Mouse (Mus musculus): ENCODE measurements at regions not wholly inside any gene's neighbourhood (a gene's known extent, or its start where the extent isn't known, plus 50 kb on each side); places are given as distances from the start of the nearest gene placed in this dataset.
"Not testable (repeated sequence)": the region's sequence is repeated elsewhere in the genome, so short reads cannot be mapped to it uniquely, and the experiment has no call there.

- H3K9me3 ChIP-seq (ENCODE audit: low read length) = peaks cover 19% of the 10 kb centered on the region
Observed at GRCm38 (mm10) chr9:115434696-115435095, 124.5 kb upstream of the Stt3b start.

GRCm38 (mm10) chr9:115436301-115436700 is 126.1 kb upstream of the Stt3b start:
- TF ChIP-seq POU5F1 (IDR thresholded peaks at IDR 0.05; ENCODE audit: borderline replicate concordance, low read length) = no peak
- no peak for TF ChIP-seq NANOG (IDR thresholded peaks at IDR 0.05; ENCODE audit: borderline replicate concordance, low read length)
- TF ChIP-seq CTCF (conservative IDR thresholded peaks at IDR 0.05; ENCODE audit: low read length) = no peak
- Histone ChIP-seq H3K36me3 (ENCODE audit: insufficient read depth, low read length) (no peaks in the 10 kb centered on the region), H3K4me3 (replicated peaks; ENCODE audit: low read length) (no peak overlapping the region), H3K4me1 (replicated peaks; ENCODE audit: low read depth, low read length) (no peaks in the 10 kb centered on the region), H3K9me3 (ENCODE audit: low read length) (peaks cover 15% of the 10 kb centered on the region), H3K27me3 (ENCODE audit: insufficient read depth, low read length) (no peaks in the 10 kb centered on the region)

More at GRCm38 (mm10) chr9:115434696-115435095, 124.5 kb upstream of the Stt3b start:
- no peaks in the 10 kb centered on the region for H3K27me3 ChIP-seq (ENCODE audit: insufficient read depth, low read length)
- TF ChIP-seq POU5F1 (IDR thresholded peaks at IDR 0.05; ENCODE audit: borderline replicate concordance, low read length) = no peak
- TF ChIP-seq NANOG (IDR thresholded peaks at IDR 0.05; ENCODE audit: borderline replicate concordance, low read length) = no peak
- TF ChIP-seq CTCF (conservative IDR thresholded peaks at IDR 0.05; ENCODE audit: low read length) = no peak
- H3K4me3 ChIP-seq (replicated peaks; ENCODE audit: low read length) = no peak overlapping the region
- no peaks in the 10 kb centered on the region for H3K4me1 ChIP-seq (replicated peaks; ENCODE audit: low read depth, low read length)
- no peaks in the 10 kb centered on the region for H3K36me3 ChIP-seq (ENCODE audit: insufficient read depth, low read length)

- H3K36me3 ChIP-seq (ENCODE audit: insufficient read depth, low read length); H3K27me3 ChIP-seq (ENCODE audit: insufficient read depth, low read length); H3K4me1 ChIP-seq (replicated peaks; ENCODE audit: low read depth, low read length): not testable (repeated sequence)
- Histone ChIP-seq H3K9me3 (ENCODE audit: low read length) (peaks cover 15% of the 10 kb centered on the region), H3K4me3 (replicated peaks; ENCODE audit: low read length) (peak overlapping the region; percentile 39; the same call in 1 of the 2 replicates)
Observed at GRCm38 (mm10) chr9:115438234-115438633, 128.0 kb upstream of the Stt3b start.

- H3K4me3 ChIP-seq (replicated peaks; ENCODE audit: low read length) = peak overlapping the region; percentile 62
- no peak for TF ChIP-seq POU5F1 (IDR thresholded peaks at IDR 0.05; ENCODE audit: borderline replicate concordance, low read length)
- TF ChIP-seq NANOG (IDR thresholded peaks at IDR 0.05; ENCODE audit: borderline replicate concordance, low read length) = no peak
- no peak for TF ChIP-seq CTCF (conservative IDR thresholded peaks at IDR 0.05; ENCODE audit: low read length)
Observed at GRCm38 (mm10) chr9:115446681-115447080, 136.5 kb upstream of the Stt3b start.

GRCm38 (mm10) chr9:115450741-115451320 is 140.6 kb upstream of the Stt3b start:
- H3K4me3 ChIP-seq (replicated peaks; ENCODE audit: low read length) = no peak overlapping the region
- TF ChIP-seq NANOG (IDR thresholded peaks at IDR 0.05; ENCODE audit: borderline replicate concordance, low read length) (peak; percentile 24; the same call in 1 of the 2 replicates), POU5F1 (IDR thresholded peaks at IDR 0.05; ENCODE audit: borderline replicate concordance, low read length) (no peak)
- H3K9me3 ChIP-seq (ENCODE audit: low read length) = no peaks in the 10 kb centered on the region
- 0 out of 2 replicates have a peak, but pooled peaks cover under 1% of the 10 kb centered on the region for H3K27me3 ChIP-seq (ENCODE audit: insufficient read depth, low read length)
- H3K36me3 ChIP-seq (ENCODE audit: insufficient read depth, low read length) = no peaks in the 10 kb centered on the region
- peaks cover 58% of the 10 kb centered on the region for H3K4me1 ChIP-seq (replicated peaks; ENCODE audit: low read depth, low read length)

More at GRCm38 (mm10) chr9:115446681-115447080, 136.5 kb upstream of the Stt3b start:
- Histone ChIP-seq H3K27me3 (ENCODE audit: insufficient read depth, low read length) (no peaks in the 10 kb centered on the region), H3K36me3 (ENCODE audit: insufficient read depth, low read length) (no peaks in the 10 kb centered on the region), H3K4me1 (replicated peaks; ENCODE audit: low read depth, low read length) (peaks cover 36% of the 10 kb centered on the region), H3K9me3 (ENCODE audit: low read length) (no peaks in the 10 kb centered on the region)

GRCm38 (mm10) chr9:115454771-115455170 is 144.6 kb upstream of the Stt3b start:
- Histone ChIP-seq H3K27me3 (ENCODE audit: insufficient read depth, low read length) (peaks cover 4% of the 10 kb centered on the region; the same call in 1 of the 2 replicates), H3K4me3 (replicated peaks; ENCODE audit: low read length) (0 out of 2 replicates have a peak overlapping the region, but pooled peaks have one; percentile 10), H3K9me3 (ENCODE audit: low read length) (peaks cover 14% of the 10 kb centered on the region), H3K4me1 (replicated peaks; ENCODE audit: low read depth, low read length) (peaks cover 55% of the 10 kb centered on the region), H3K36me3 (ENCODE audit: insufficient read depth, low read length) (no peaks in the 10 kb centered on the region)
- no peak for TF ChIP-seq CTCF (conservative IDR thresholded peaks at IDR 0.05; ENCODE audit: low read length)
- TF ChIP-seq POU5F1 (IDR thresholded peaks at IDR 0.05; ENCODE audit: borderline replicate concordance, low read length) = no peak
- TF ChIP-seq NANOG (IDR thresholded peaks at IDR 0.05; ENCODE audit: borderline replicate concordance, low read length) = no peak

GRCm38 (mm10) chr9:115456121-115456520 is 145.9 kb upstream of the Stt3b start:
- H3K36me3 ChIP-seq (ENCODE audit: insufficient read depth, low read length) = no peaks in the 10 kb centered on the region
- H3K9me3 ChIP-seq (ENCODE audit: low read length) = peaks cover 14% of the 10 kb centered on the region
- H3K4me3 ChIP-seq (replicated peaks; ENCODE audit: low read length) = no peak overlapping the region
- no peak for TF ChIP-seq CTCF (conservative IDR thresholded peaks at IDR 0.05; ENCODE audit: low read length)
- peaks cover 41% of the 10 kb centered on the region for H3K4me1 ChIP-seq (replicated peaks; ENCODE audit: low read depth, low read length)
- H3K27me3 ChIP-seq (ENCODE audit: insufficient read depth, low read length) = peaks cover 4% of the 10 kb centered on the region; the same call in 1 of the 2 replicates

- no peaks in the 10 kb centered on the region for H3K36me3 ChIP-seq (ENCODE audit: insufficient read depth, low read length)
- no peak overlapping the region for H3K4me3 ChIP-seq (replicated peaks; ENCODE audit: low read length)
- H3K4me1 ChIP-seq (replicated peaks; ENCODE audit: low read depth, low read length) = peaks cover 36% of the 10 kb centered on the region
Observed at GRCm38 (mm10) chr9:115456638-115457037, 146.4 kb upstream of the Stt3b start.

More at GRCm38 (mm10) chr9:115456638-115457037, 146.4 kb upstream of the Stt3b start:
- peaks cover 14% of the 10 kb centered on the region for H3K9me3 ChIP-seq (ENCODE audit: low read length)
- TF ChIP-seq POU5F1 (IDR thresholded peaks at IDR 0.05; ENCODE audit: borderline replicate concordance, low read length) (no peak), NANOG (IDR thresholded peaks at IDR 0.05; ENCODE audit: borderline replicate concordance, low read length) (no peak), CTCF (conservative IDR thresholded peaks at IDR 0.05; ENCODE audit: low read length) (no peak)
- peaks cover 4% of the 10 kb centered on the region; the same call in 1 of the 2 replicates for H3K27me3 ChIP-seq (ENCODE audit: insufficient read depth, low read length)
